Mouse (Mus musculus) kidney, postnatal 4 days (tissue): ENCODE measurements around the gene Pxdn.

Experiments used
- DNase-seq, 2 experiments: peaks; one replicate each; pipeline ENCODE4 v3.0.0; 2021; ENCODE audit warnings: mixed read lengths in 2 of 2

The Pxdn gene

DNA sequence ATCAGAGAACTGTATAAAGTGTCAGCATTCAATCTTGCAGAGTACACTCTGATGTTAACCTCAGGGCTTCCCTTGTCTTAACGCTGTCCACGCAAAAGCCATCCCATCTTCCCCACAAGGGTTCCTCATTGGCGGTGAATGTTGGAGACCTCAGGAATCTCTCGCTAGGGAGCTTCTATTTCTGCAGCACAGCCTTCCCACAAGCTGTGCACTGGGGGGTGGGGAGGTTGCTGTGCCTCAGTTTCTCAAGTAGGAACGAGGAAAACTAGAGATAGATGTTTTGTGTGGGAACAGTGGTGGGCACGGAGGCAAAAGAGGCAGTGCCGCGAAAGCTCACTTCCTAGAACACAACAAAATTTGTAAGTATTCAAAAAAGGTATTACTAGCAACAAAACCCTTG is at the start of gene Pxdn:
TSS of gene Pxdn (plus strand) at position 301 of the 400 bp plus-strand sequence.
- no peak for DNase-seq

DNA sequence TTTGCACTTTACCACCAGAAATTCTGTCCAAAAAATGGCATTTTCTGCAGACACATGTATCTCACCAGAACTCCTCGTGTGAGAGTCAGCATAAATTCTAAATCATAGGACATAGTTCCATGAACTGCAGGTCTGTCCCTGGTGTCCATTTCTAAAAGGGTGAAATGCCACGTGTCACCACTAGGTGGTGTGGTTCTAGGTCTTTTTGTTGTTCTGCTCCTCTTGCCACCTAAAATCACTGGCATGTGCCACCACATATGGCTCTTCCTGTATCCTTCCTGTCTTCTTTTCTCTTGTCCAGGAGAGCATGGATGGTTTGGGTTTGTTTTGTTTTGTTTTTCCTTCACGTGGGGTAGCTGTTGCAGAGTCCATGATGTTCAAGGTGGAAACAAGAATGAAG is 42.7 kb upstream of the Pxdn start:
- DNase-seq = peak; percentile 53 to 59

DNA sequence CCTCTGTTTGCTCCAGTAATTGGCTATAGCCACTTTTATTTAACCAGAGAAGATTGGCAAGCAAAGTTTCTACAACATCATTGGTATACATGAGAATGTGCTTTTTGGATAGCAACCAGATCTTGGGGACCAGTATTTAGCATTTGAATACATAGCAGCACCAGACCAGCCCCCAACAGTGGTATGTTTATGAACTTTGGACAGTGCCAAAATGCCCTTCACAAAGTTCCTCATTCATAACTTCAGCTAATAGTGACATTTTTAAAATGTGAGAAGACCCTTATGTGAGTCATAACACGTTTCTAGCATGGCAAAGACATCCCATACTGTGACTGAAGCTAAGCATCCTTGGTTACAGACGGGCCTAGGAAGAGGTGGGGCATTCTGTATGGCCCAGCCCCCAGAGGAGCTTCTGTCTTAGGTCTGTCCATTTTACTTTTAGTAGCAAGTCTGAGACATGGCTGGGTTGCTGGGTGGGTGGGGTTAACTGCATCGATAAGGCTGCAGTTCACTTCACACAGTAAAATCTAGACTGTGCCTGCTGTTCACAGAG is 39.8 kb upstream of the Pxdn start:
- DNase-seq = no peak

DNA sequence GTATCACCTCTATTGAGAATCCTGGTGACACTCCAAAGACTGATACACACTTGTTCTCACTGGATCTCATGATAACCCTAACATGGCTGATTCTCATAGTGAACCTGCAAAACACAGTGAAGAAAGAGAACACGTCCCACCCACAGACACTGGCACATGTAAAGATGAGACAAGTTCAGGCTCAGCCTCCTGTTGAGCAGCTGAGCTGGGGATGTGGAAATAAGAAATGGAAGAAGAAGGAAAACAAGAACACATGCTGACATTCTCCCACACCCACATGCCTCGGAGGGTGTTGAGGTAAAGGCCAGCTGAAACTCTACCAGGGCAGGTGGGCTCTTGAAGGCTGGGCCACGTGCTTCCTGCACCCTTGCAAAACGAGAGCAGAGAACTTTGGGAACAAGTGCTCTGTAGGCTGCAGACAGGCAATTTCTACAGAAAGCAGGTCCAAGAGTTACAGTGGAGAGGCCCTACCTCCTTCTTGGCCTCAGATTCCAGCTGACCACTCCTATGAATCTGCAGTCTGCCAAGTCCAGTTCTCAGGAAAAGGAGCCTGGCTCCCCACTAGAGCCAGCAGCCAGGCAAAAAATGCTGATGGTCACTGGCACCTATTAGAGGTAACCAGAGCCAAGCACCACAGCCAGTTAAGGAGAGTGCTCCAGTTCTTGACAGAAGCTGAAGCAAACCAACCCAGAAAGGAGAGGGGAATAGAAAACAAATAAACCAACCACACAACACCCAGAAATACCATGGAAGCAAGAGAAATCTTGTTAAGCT is 33.1 kb upstream of the Pxdn start:
- DNase-seq = no peak

DNA sequence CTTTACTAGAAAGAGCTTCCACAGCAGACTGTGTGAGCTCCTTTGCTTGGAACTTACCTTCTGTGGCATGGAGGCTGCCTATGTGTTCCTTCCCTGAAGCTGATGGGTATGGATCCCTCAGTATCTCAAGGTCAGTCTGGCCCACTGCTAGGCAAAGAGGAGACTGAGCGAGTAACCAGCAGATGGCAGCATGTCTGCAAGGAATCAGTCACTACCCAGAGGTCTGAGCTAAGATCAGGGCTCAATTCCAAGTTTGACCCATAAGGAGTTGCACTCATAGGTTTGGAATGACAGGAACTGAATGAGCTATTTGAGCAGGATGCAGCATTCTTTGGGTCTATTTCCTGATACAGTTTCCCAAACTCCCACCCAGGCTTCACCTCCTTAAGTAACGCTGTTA is 30.4 kb upstream of the Pxdn start:
- peak; percentile 75 to 83 for DNase-seq

DNA sequence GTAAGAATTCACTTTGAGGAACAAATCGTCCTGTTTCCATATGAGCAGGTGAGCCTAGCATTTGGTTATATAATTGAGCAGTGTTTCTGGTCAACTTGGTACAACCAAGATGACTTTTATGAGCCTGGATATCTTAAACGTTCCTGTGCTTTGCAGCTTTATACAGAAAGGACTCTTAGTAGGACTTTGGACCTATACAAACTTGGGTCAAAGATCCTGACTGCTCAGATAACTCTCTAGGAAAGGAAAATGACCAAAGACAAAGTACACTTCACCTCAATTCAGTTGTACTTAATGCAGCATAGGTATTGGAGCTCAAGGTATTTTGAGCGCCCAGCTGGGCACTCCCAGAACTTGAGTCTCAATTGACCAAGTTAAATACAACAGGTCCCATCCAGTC is 21.3 kb upstream of the Pxdn start:
- no peak for DNase-seq

DNA sequence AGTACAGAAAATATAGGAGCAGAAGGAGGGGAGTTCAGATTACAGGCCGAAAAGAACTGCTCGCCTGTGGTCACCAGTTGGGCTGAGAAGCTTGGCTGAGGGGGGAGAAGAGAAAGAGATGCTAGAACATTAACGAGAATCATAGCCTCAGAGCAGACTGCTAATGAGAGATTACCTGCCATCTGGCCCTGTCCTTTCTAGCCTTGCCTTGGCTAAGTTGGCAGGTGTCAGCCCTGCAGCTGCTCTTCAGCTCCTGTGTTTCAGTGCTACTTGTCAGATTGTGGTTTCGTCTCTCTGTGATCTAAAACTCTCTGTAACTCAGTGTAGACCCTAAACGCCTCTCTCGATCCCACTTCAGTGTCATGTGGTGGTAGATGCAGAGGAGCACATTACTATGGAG is 20.6 kb upstream of the Pxdn start:
- no peak for DNase-seq

DNA sequence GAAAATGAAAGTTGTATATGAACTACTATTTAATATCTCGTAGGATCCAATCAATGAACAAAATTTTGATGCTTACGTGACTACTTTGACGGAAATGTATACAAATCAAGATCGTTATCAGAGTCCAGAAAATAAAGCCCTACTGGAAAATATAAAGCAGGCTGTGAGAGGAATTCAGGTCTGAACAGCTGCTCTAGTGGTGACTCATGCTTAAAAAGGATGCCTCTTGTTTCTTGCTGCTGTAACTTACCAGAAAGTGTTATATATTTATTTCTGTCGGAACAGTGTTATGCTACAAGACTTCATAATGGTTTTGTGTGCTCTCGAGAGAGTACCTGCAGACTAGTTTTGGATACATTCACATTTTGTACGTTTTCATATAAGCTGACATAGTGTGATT is 17.1 kb upstream of the Pxdn start:
- no peak for DNase-seq

DNA sequence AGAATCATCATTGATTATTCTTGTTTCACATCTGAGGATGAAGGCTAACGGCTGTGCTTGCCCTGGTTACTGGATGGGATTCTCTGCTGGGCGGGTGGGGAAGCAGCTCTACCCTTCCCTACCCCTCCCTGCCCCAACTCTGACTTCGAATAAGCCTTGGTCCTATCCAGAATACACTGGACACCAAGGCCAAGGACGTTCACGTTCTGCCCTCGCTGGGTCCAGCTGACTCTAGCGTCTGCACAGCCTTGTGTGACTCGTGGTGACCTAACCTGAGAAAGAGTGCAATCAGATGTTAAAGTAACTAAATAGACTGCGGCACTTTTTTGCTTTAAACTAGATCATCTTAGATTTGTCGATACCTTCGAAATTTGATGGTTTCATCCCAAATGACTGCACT is 15.9 kb upstream of the Pxdn start:
- no peak for DNase-seq

DNA sequence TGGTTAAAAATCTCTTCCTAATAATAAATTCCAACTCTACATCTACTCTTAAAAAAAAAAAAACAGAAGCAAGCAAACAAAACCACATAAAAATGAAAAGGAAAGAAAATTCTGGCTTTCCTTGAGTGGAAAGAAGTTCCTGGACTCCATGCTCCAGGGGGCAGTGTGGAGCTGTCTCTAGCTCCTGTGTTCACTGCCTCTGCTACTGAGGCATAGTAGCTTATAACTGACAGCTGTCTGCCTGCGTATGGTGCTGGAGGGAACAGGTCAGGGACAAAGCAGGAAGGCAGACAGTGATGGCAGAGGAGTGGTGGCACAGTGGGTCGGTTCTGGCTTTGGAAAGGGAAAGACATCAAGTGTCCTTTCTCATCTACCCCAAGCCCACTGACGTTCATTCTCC is 10.5 kb upstream of the Pxdn start:
- DNase-seq = peak; percentile 86

DNA sequence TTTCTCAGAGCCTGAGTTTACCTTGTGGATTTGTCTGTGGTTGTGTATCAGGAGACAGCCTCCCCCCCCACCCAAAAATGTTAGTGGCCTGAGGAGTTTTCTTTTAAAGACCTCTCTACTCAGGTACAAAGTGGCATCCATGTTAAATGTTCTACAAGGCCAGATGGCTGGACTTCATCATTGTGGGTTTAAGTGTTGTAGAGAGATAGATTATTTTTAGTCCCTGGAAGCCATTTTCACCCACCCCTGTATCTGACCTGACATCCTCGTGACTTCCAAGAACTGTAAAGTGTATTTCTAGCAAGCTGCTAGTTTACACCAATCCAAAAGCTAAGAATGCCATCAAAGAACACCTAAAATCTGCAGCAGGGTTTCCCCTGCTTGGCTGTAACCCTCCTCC is 6.8 kb upstream of the Pxdn start:
- DNase-seq = no peak

DNA sequence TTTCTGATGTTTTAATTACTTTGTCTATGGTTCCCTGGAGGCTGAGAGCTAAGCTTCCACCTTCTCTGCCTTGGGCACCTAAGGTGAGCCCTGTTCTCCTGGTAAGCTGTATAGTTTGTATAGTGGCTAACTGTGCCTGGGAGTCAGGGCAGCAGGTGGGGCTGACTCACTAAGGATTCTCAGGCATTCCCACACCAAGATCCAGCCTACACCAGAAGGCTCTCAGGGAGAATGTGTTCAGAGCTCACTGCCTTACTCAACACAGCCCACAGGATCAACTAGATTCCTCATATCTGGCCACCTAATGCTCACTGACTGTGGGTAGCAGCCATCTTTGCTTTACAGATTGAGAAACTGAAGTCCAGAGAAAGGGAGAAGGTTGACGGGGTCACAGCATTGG is 4.5 kb upstream of the Pxdn start:
- DNase-seq = no peak

DNA sequence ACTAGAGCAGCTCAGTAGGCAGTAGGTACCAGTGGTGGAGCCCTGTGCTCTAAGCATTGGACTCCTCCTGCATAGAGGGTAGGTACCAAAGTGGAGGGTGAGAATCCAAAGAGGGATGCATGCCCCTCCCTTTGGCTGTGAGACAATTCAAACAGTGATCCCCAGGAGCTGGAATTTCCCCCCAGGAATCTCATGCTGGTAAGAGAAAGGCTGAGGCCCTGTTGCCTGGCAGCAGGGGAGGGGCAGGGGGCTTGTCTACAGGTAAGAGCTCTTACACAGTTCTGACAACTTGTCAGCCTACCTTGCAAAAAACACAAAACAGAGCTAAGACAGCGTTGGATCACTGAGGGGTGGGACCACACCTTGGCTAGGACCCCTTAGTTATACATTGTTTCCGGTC is 3.9 kb upstream of the Pxdn start:
- DNase-seq = no peak

DNA sequence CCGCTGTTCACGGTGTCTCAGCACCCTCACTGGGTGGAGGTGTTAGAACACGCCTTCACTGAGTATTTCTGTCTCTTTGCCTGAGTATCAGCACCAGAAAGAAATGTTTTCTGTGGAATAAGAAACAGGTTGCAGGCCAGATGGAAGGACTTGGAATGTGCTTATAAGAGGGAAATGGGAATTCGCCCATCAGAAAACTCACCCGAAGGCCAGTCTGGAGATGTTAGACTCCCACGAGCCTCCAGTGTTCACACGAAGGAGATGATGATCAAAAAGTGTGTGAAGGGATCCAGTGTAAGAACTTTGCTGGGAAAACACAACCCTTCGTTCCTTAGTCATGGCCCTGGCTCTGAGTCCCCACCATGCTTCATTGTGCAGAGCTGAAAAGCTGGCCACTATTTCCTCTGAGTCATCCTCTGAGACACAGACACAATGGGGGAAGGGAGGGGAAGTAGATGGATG is 3.3 kb upstream of the Pxdn start:
- no peak for DNase-seq

DNA sequence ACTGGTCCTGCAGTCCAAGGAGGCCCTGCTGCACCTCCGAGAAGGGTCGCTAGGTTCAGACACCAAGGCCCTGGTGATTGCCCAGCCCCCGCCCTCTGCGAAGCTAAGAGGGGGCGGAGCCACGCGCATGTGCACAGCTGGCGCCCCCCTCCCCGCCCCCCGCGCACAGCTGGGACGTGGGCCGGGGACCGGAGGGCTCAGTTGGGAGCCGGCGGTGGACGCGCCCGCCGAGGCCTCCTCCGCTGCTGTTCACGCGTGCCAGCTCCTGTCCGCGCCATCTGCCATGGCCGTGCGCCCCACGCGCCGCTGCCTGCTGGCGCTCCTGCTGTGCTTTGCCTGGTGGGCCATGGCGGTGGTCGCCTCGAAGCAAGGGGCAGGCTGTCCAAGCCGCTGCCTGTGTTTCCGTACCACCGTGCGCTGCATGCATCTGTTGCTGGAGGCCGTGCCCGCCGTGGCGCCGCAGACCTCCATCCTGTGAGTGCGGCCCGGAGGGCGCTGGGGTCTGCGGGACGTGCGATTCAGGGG is 505 bp downstream of the Pxdn start:
- DNase-seq = peak; percentile 85 to 92

DNA sequence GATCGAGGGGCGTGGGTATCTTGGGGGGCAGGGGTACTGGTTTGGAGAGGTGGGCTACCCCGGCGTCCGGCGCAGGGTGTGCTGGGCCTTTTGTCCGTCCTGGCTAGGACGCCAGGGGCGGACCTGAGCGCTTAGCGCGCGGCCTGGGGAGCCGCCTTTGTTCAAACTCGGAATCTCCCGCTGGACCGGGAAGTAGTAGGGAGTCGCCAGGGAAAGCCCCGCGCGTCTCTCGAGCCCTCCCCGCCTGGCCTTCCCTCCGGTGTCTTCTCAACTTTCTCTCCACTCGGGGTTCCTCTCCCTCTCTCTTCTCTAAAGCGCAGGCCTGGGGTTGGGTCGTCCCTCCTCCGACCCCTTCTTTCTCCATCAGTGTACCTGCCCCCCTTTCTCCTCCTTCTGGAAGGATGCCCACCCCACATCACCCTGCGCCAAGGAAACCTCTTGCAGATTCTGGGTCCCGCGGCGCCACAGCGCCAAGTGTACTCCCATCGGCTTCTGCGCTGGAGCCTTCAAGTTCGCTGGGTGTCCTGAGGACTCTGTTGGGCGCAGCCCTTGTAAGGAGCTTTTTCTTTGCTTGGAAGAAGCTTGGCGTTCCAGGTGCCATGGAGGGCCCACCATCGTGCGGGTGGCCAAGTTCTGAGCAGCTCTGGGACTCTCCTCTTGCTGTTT is 1.1 kb downstream of the Pxdn start:
- peak; percentile 75 to 85 for DNase-seq

DNA sequence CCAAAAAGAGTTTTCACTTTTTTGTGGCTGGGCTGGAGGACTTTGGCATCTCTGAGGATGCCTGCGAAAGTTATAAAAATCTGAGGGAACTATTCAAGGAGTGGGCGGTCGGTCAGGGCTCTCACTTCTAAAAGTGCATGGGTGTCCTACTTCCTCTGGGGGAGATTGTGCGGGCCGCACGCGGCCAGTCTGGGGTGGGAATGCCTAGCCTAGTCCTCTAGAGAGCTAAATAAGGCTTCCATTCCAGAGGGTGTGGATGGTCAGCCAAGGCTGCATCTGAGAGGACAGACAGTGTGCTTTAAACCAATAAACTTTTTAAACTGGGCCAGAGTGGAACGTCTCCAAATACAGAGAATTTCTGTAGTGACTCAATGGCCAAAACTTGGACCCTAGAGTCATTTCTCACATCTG is 1.9 kb downstream of the Pxdn start:
- DNase-seq = peak; percentile 31 to 56

DNA sequence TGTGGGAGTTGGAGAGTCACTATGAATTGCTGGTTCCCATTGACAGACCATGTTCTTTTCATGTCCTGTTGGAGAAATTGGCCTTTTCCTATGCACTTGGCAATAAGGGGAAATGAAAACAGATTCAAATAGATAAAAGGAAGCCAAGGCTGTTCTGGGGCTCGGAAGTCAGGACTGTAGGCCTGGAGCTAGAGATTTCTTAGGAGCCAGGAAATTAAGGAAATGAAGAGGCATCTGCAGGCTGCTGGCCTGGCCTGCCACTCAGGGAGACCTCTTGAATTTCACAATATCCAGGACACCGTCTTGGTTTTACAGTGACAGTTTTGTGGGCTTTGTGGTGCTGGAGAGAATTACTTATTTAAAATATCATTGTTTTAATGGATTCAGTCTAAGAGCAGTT is 5.0 kb downstream of the Pxdn start:
- no peak for DNase-seq

DNA sequence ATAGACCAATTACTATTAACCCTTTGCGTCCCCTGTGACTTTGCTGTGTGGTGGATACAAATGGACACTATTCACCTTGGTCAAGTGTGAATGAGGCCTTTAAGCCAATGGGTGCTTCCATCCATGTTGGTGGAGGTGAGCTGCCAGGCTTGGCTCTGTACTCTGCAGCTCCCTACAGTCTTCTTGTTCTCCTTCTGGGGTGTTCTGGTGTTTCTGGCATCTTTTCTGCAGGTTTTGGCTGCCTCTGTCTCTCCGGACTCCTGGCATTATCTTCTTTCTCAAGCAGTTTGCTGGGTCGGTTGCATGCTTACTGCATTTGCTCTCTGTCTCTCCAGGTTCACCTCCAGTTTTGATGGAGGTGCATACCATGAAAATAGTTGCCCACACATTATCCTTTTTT is 7.2 kb downstream of the Pxdn start:
- no peak for DNase-seq

DNA sequence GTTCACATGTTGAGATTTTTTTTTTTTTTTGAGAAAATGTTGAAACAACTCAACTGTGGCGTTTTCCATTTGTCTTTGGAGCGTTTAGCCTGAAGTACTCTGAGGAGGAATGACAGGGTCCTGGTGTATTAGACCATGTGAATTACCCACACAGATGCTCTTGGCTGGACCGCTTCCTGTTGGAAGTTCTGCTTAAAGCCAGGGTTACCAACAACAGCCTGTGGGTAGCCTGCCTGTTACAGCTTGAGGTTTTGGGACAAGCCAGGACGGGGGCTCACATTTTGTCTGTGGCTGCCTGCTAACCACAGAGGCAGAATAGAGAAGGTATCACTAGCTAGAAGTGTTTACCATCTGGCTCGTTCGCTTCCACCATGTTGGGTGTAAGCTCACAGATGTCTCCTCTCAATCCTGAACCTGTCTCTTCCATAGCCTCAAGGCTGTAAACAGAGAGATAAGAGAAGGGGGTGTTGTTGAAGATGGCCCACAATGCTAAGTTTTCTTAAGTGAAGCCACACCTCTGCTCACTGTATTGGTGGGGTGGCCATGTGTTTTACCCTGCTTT is 7.9 kb downstream of the Pxdn start:
- DNase-seq = no peak

DNA sequence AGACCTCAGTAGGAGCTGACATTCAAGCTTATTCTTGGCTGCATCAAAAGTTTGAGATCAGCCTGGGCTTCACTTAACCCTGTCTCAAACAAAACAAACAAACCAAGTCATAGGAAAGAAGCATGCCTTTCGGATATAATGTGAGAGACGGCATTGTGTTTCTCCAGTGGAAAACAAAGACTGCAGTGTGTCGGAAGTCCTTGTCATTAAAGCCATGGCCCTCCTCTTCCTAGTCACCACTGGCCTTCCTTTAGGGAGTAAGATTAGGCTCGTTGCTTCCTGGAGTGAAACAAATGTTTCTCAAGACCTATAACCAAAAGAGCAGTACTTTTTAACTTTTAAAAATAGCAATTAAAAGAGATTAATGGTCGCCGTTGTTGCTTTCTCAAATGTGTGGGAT is 13.6 kb downstream of the Pxdn start:
- DNase-seq = no peak

DNA sequence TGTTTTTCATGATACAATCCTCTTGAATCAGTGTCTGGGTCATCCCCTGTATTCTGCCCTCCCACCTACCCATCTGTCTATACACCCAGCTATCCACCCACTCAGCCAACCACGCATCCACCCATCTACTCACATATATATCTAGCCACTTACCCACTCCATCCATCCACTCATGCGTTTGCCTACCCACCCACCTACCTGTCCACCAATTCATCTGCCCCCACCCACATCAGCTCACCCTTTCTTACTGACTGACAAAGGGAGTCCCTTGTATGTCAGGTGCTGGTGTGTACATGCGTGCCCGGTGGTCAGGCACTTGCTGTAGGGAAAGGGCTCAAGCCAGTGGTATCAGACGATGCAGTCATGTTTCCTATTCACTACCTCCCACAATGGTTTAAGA is 14.1 kb downstream of the Pxdn start:
- no peak for DNase-seq

DNA sequence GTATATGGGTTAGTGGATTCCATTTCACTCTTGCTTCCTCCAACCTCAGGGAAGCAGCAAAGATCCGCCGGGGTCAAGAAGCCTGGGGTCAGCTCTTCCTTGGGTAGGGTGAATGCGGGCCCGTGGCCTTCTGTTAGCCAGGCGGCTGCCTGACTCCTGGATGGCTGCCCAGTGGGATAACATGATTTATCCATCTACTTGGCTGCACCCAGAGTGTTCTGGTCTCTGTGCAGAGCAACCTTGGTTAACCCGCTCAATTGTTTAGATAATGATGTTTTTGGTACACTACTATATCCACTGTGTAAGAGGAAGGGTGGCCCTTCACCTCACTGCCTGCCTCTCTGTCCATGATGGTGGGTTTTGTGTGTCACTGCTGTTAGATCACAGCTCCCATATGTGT is 14.7 kb downstream of the Pxdn start:
- DNase-seq = peak; percentile 65 to 76

DNA sequence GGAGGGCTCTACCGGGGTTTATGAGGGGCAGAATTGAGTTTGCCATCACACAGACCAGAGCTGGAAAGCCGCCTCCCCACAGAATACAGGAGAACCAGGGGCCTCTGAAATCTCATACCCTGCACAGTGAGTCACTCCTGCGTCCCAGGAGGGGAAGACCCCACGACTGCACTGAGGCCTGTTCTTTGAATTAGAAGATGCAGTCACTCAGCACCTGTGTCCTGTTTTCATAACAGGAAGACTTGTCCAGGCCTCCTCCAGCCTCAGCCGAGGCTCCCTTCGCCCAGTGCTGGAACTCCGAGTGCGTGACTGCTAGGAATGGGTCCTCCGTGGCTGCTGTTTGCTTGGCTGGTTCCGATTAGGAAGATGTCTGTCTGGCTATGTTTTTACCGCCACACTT is 16.6 kb downstream of the Pxdn start:
- peak; percentile 24 to 36 for DNase-seq
